In genomic region chr1:69653419-69653818, GRCm38 (mm10) we compare ENCODE assay signal across 22 mouse cellular contexts. TPM values are rescaled to one million over a fixed set of nuclear protein-coding genes. Genes with fewer than 3 reads are reported as not detected.
A peak's percentile ranks its signal among the peaks of the same experiment; 100 is the strongest.
DNase-seq lines count a peak whose midpoint lies in the region; ATAC-seq lines count a peak whose summit lies in the region.
"Had no signal": no experiment of that assay in that cellular context is flagged by ENCODE, and none has a peak within 500 bp of the region (broad histone marks: within the 10 kb centered on the region; RNA-seq: fewer than 3 reads in every experiment).

No protein-coding gene starts in this region.

- H3K36me3 ChIP-seq in midbrain, embryonic 13.5 days = no peaks in the 10 kb centered on the region
- H3K36me3 ChIP-seq in kidney, embryonic 16.5 days (ENCODE audit: insufficient read depth, low read length) = no peaks in the 10 kb centered on the region
- H3K36me3 ChIP-seq: embryonic facial prominence, embryonic 13.5 days; embryonic facial prominence, embryonic 15.5 days; forebrain, embryonic 10.5 days; forebrain, embryonic 12.5 days had no signal

- DNase-seq in CD4-positive, CD25-positive, alpha-beta regulatory T cell, adult 2 months (ENCODE audit: low read depth, low spot score) = peak; percentile 69
- peak; percentile 80 for DNase-seq in induced T-regulatory cell, adult 2 months (ENCODE audit: low read depth)
- no peak for DNase-seq in cerebellum, postnatal 4 days (ENCODE audit: low spot score in 2 of 2)
- DNase-seq: adrenal gland, adult 8-10 months; adrenal gland, postnatal 14 days; adrenal gland, postnatal 36 days; cerebellum, adult 11-12 months; cerebellum, adult 2 months; cerebellum, adult 9-10 months; cerebellum, postnatal 10 days; cerebellum, postnatal 25 days; embryo, embryonic 11 days had no signal

- no peaks in the 10 kb centered on the region for H3K9me3 ChIP-seq in midbrain, embryonic 13.5 days
- H3K9me3 ChIP-seq in kidney, embryonic 16.5 days (ENCODE audit: low read length) = no peaks in the 10 kb centered on the region
- H3K9me3 ChIP-seq: embryonic facial prominence, embryonic 13.5 days; embryonic facial prominence, embryonic 15.5 days; forebrain, embryonic 10.5 days; forebrain, embryonic 12.5 days had no signal

- no peak overlapping the region for H3K27ac ChIP-seq in midbrain, embryonic 13.5 days
- H3K27ac ChIP-seq in kidney, embryonic 16.5 days (ENCODE audit: low read length) = no peak overlapping the region
- H3K27ac ChIP-seq: embryonic facial prominence, embryonic 13.5 days; embryonic facial prominence, embryonic 15.5 days; forebrain, embryonic 10.5 days; forebrain, embryonic 12.5 days had no signal

- H3K27me3 ChIP-seq in midbrain, embryonic 13.5 days = no peaks in the 10 kb centered on the region
- no peaks in the 10 kb centered on the region for H3K27me3 ChIP-seq in kidney, embryonic 16.5 days (ENCODE audit: insufficient read depth, low read length)
- H3K27me3 ChIP-seq: embryonic facial prominence, embryonic 13.5 days; embryonic facial prominence, embryonic 15.5 days; forebrain, embryonic 12.5 days had no signal

- 87% methylated on average over 2 of the region's 2 CpGs for WGBS in midbrain, embryonic 13.5 days
- 87% methylated on average over 2 of the region's 2 CpGs for WGBS in kidney, embryonic 16.5 days

- peaks cover 11% of the 10 kb centered on the region; the same call in 1 of the 2 replicates for H3K4me1 ChIP-seq in midbrain, embryonic 13.5 days (replicated peaks)
- H3K4me1 ChIP-seq in kidney, embryonic 16.5 days (ENCODE audit: insufficient read depth, low read length) = no peaks in the 10 kb centered on the region
- H3K4me1 ChIP-seq: embryonic facial prominence, embryonic 15.5 days had no signal

- no peak overlapping the region for H3K9ac ChIP-seq in midbrain, embryonic 13.5 days (replicated peaks)
- no peak overlapping the region for H3K9ac ChIP-seq in kidney, embryonic 16.5 days (replicated peaks; ENCODE audit: low read length)
- H3K9ac ChIP-seq: embryonic facial prominence, embryonic 13.5 days; embryonic facial prominence, embryonic 15.5 days; forebrain, embryonic 12.5 days had no signal

- peak; percentile 33 for ATAC-seq in CD4-positive, CD25-positive, alpha-beta regulatory T cell, adult 4 months
- ATAC-seq in midbrain, embryonic 13.5 days = no peak
- no peak for ATAC-seq in kidney, embryonic 16.5 days (ENCODE audit: low FRiP score, low TSS enrichment)
- ATAC-seq: forebrain, embryonic 14.5 days; forebrain, embryonic 16.5 days had no signal

- H3K4me3 ChIP-seq in midbrain, embryonic 13.5 days (replicated peaks) = no peak overlapping the region
- no peak overlapping the region for H3K4me3 ChIP-seq in kidney, embryonic 16.5 days (ENCODE audit: low read length)
- H3K4me3 ChIP-seq: embryonic facial prominence, embryonic 13.5 days; embryonic facial prominence, embryonic 15.5 days; erythroblast, embryonic 14.5 days; forebrain, embryonic 10.5 days; forebrain, embryonic 12.5 days had no signal

- no peak overlapping the region for H3K4me2 ChIP-seq in midbrain, embryonic 13.5 days (replicated peaks)
- H3K4me2 ChIP-seq in kidney, embryonic 16.5 days (replicated peaks; ENCODE audit: low read depth, low read length) = no peak overlapping the region
- H3K4me2 ChIP-seq: embryonic facial prominence, embryonic 13.5 days; embryonic facial prominence, embryonic 15.5 days; forebrain, embryonic 12.5 days had no signal

RNA-seq across cellular contexts. Expression of gene Ikzf2, which starts 33.6 kb away (rescaled TPM):
- polyA plus RNA-seq in CD4-positive, CD25-positive, alpha-beta regulatory T cell, adult 4 months (2017; shearing (Covaris generic)) = 100 to 1,000 TPM; 591 to 626 TPM
- 4.8 and 5.5 TPM in 2 replicates for polyA plus RNA-seq in midbrain, embryonic 13.5 days (2015; fragmentation: Nextera tagmentation; extraction: Ambion mirVana)
- polyA plus RNA-seq in kidney, embryonic 16.5 days (2015; fragmentation: Nextera tagmentation; extraction: Ambion mirVana) = 3.5 and 6.1 TPM in 2 replicates

Comparison
In these comparisons a context has a peak if more than half of its experiments do, and no peak if none do; other contexts are left out.
1. DNase-seq: peak in CD4-positive, CD25-positive, alpha-beta regulatory T cell, adult 2 months (single experiment) and induced T-regulatory cell, adult 2 months (single experiment); none in cerebellum, postnatal 4 days (0 of 2).
2. RNA of gene Ikzf2, which starts 33.6 kb away (polyA plus RNA-seq): 591 to 626 TPM in CD4-positive, CD25-positive, alpha-beta regulatory T cell, adult 4 months; 4.8 to 5.5 TPM in midbrain, embryonic 13.5 days and 3.5 to 6.1 TPM in kidney, embryonic 16.5 days; every median in the first group is over 10 times any median in the second.